Mouse (Mus musculus) forebrain, postnatal 0 days (tissue): ENCODE measurements at regions not wholly inside any gene's neighbourhood (a gene's known extent, or its start where the extent isn't known, plus 50 kb on each side); places are given as distances from the start of the nearest gene placed in this dataset.

Source experiments
- ATAC-seq: fragments of 200-750 bp; cut with Nextera tagmentation; 2 replicates; pipeline ENCODE4 v1.8.0; 2017; ENCODE audit warnings: mild to moderate bottlenecking, moderate library complexity
- DNase-seq: peaks from one replicate; pipeline ENCODE4 v3.0.0-alpha.2; 2015
- H3K27ac ChIP-seq: fragments of 300-500 bp; sonication (generic); 2 replicates; pipeline ENCODE4 v1.5.1; 2014; ENCODE audit warnings: low read depth, mild to moderate bottlenecking, antibody characterized with exemption, low read length, moderate library complexity, mixed read lengths
- H3K27me3 ChIP-seq: fragments of 300-500 bp; sonication (generic); 2 replicates; pipeline ENCODE4 v1.6.1; 2014; ENCODE audit warnings: mild to moderate bottlenecking, low read length, mixed read lengths; ENCODE audit not compliant: insufficient read depth
- H3K36me3 ChIP-seq: fragments of 300-500 bp; sonication (generic); 2 replicates; pipeline ENCODE4 v1.6.1; 2014; ENCODE audit warnings: mild to moderate bottlenecking, moderate library complexity; ENCODE audit not compliant: insufficient read depth
- H3K4me1 ChIP-seq: fragments of 300-500 bp; sonication (generic); 2 replicates; pipeline ENCODE4 v1.6.1; 2014; ENCODE audit warnings: antibody characterized with exemption; ENCODE audit not compliant: insufficient read depth
- H3K4me2 ChIP-seq: fragments of 300-500 bp; sonication (generic); 2 replicates; pipeline ENCODE4 v1.6.1; 2014; ENCODE audit warnings: low read depth, mild to moderate bottlenecking, moderate library complexity
- H3K4me3 ChIP-seq: fragments of 300-500 bp; sonication (generic); 2 replicates; pipeline ENCODE4 v1.5.1; 2014; ENCODE audit warnings: low read depth, low read length, mixed read lengths
- H3K9ac ChIP-seq: fragments of 300-500 bp; sonication (generic); 2 replicates; pipeline ENCODE4 v1.6.1; 2014; ENCODE audit warnings: mild to moderate bottlenecking
- H3K9me3 ChIP-seq: fragments of 300-500 bp; sonication (generic); 2 replicates; pipeline ENCODE4 v1.6.1; 2016; ENCODE audit warnings: low read length
- CTCF ChIP-seq: sonication (generic); IDR thresholded peaks from 2 replicates; pipeline ENCODE4 v1.5.1; 2016; ENCODE audit warnings: antibody characterized with exemption, control low read depth, low read depth
- WGBS: fragments of 180-500 bp; shearing (Covaris S2); extraction: QIAGEN DNeasy Blood & Tissue Kit; methylation state at CpG from one replicate; pipeline ENCODE4 v1.1.7; 2014; 5-methylcytosine and 5-hydroxymethylcytosine counted together

GRCm38 (mm10) chr10:21482055-21482454 is 105.0 kb downstream of the Aldh8a1 start:
- no peak overlapping the region for H3K27ac ChIP-seq
- no peaks in the 10 kb centered on the region for H3K4me1 ChIP-seq
- WGBS, result 74% methylated on average over 4 of the region's 4 CpGs
- no peak overlapping the region for H3K4me2 ChIP-seq
- H3K27me3 ChIP-seq, result no peaks in the 10 kb centered on the region
- H3K9ac ChIP-seq, result no peak overlapping the region
- H3K36me3 ChIP-seq, result no peaks in the 10 kb centered on the region
- DNase-seq (no peak), ATAC-seq (no peak)
- no peak for TF ChIP-seq CTCF
- H3K4me3 ChIP-seq, result no peak overlapping the region
- no peaks in the 10 kb centered on the region for H3K9me3 ChIP-seq

GRCm38 (mm10) chr10:21482659-21483058 is 105.6 kb downstream of the Aldh8a1 start:
- no peaks in the 10 kb centered on the region for H3K36me3 ChIP-seq
- no peaks in the 10 kb centered on the region for H3K9me3 ChIP-seq
- no peak overlapping the region for H3K4me2 ChIP-seq
- no peaks in the 10 kb centered on the region for H3K27me3 ChIP-seq
- no peak overlapping the region for H3K9ac ChIP-seq
- DNase-seq (no peak), ATAC-seq (no peak)
- 86% methylated on average over 9 of the region's 9 CpGs for WGBS
- H3K27ac ChIP-seq, result no peak overlapping the region
- H3K4me1 ChIP-seq, result no peaks in the 10 kb centered on the region
- H3K4me3 ChIP-seq, result no peak overlapping the region
- TF ChIP-seq CTCF, result no peak

- no peak for TF ChIP-seq CTCF
- Histone ChIP-seq H3K27ac (no peak overlapping the region), H3K4me2 (no peak overlapping the region), H3K4me3 (no peak overlapping the region), H3K9me3 (no peaks in the 10 kb centered on the region), H3K4me1 (no peaks in the 10 kb centered on the region), H3K36me3 (no peaks in the 10 kb centered on the region), H3K9ac (no peak overlapping the region), H3K27me3 (no peaks in the 10 kb centered on the region)
- DNase-seq (no peak), ATAC-seq (no peak)
- WGBS, result 92% methylated on average over 3 of the region's 3 CpGs
These were observed 106.3 kb downstream of the Aldh8a1 start for GRCm38 (mm10) chr10:21483373-21483772.

- 89% methylated on average over 7 of the region's 7 CpGs for WGBS
- Histone ChIP-seq H3K27ac (no peak overlapping the region), H3K36me3 (no peaks in the 10 kb centered on the region), H3K4me3 (no peak overlapping the region), H3K4me2 (no peak overlapping the region), H3K9ac (no peak overlapping the region), H3K9me3 (no peaks in the 10 kb centered on the region), H3K27me3 (no peaks in the 10 kb centered on the region), H3K4me1 (no peaks in the 10 kb centered on the region)
- ATAC-seq (no peak), DNase-seq (no peak)
- TF ChIP-seq CTCF, result no peak
These were observed 104.5 kb upstream of the 1700020N01Rik start for GRCm38 (mm10) chr10:21488374-21488930.

- Histone ChIP-seq H3K4me2 (no peak overlapping the region), H3K9ac (no peak overlapping the region), H3K27me3 (no peaks in the 10 kb centered on the region), H3K4me1 (no peaks in the 10 kb centered on the region), H3K9me3 (no peaks in the 10 kb centered on the region), H3K27ac (no peak overlapping the region), H3K4me3 (no peak overlapping the region), H3K36me3 (no peaks in the 10 kb centered on the region)
- ATAC-seq, result no peak
- DNase-seq, result no peak
- 82% methylated on average over 8 of the region's 8 CpGs for WGBS
- no peak for TF ChIP-seq CTCF
These were observed 102.0 kb upstream of the 1700020N01Rik start for GRCm38 (mm10) chr10:21490910-21491309.

- no peaks in the 10 kb centered on the region for H3K36me3 ChIP-seq
- no peak for ATAC-seq
- H3K4me2 ChIP-seq, result no peak overlapping the region
- no peak overlapping the region for H3K4me3 ChIP-seq
- no peaks in the 10 kb centered on the region for H3K4me1 ChIP-seq
- no peaks in the 10 kb centered on the region for H3K27me3 ChIP-seq
- no peak overlapping the region for H3K27ac ChIP-seq
- H3K9me3 ChIP-seq, result no peaks in the 10 kb centered on the region
- no peak for TF ChIP-seq CTCF
- no peak for DNase-seq
- no peak overlapping the region for H3K9ac ChIP-seq
- 70% methylated on average over 7 of the region's 7 CpGs for WGBS
These were observed 100.6 kb upstream of the 1700020N01Rik start for GRCm38 (mm10) chr10:21492254-21492894.

GRCm38 (mm10) chr10:21494536-21494935 is 98.4 kb upstream of the 1700020N01Rik start:
- H3K36me3 ChIP-seq, result no peaks in the 10 kb centered on the region
- WGBS, result 39% methylated on average over 1 of the region's 1 CpGs

More at GRCm38 (mm10) chr10:21494536-21494935, 98.4 kb upstream of the 1700020N01Rik start:
- no peak overlapping the region for H3K4me2 ChIP-seq
- no peak for TF ChIP-seq CTCF
- no peak overlapping the region for H3K9ac ChIP-seq
- no peak for ATAC-seq
- H3K27ac ChIP-seq, result no peak overlapping the region
- no peak for DNase-seq
- H3K9me3 ChIP-seq, result no peaks in the 10 kb centered on the region
- no peak overlapping the region for H3K4me3 ChIP-seq
- no peaks in the 10 kb centered on the region for H3K27me3 ChIP-seq
- no peaks in the 10 kb centered on the region for H3K4me1 ChIP-seq
